Comparison of ENCODE assay signal across 8 mouse cellular contexts in the genomic region with DNA sequence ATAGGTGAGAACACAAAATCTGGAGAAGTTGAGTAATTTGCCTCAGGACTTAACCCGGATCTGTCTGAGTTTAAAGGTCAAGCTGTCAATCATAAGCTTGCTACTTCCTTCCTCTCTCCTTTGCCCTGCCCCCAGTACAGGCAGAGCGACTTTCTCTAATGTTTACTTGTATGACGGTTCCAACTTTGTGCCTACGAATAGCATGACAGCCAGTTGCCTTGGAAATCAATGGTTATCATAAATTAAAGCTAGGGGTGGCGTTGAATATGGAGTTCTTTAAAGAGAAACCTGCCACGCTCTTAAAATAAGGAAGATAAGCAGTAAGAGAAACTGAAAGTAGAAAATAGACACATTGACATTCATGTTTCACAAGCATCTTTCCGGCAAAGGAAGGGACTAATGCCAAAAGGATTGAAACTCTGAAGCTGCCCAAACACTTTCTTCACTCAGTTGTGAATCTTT. TPM values are rescaled to one million over a fixed set of nuclear protein-coding genes. Genes with fewer than 3 reads are reported as not detected.
DNase-seq lines count a peak whose midpoint lies in the region.

No protein-coding gene starts in this region.

- DNase-seq in CD4-positive, CD25-positive, alpha-beta regulatory T cell, adult 2 months (ENCODE audit: low read depth, low spot score): peak; percentile 76
- DNase-seq in T-cell, adult 2 months (ENCODE audit: low spot score): peak; percentile 78
- DNase-seq in kidney, adult 18-20 months: peak; percentile 53
- DNase-seq in lung, postnatal 36 days: peak; percentile 76
- DNase-seq in thymus, postnatal 4 days: peak; percentile 43
- DNase-seq in left cerebral cortex, adult 11 months (ENCODE audit: low spot score): no peak
- no peak for DNase-seq in right cerebral cortex, adult 18-20 months
- no peak for DNase-seq in left cerebral cortex, postnatal 14 days (ENCODE audit: low spot score in 2 of 2)

- intact Hi-C loops in left cerebral cortex, postnatal 14 days (cut with DNase I): loop anchor here (5.0 kb wide), 1 partner anchor 53 kb away; no protein-coding TSS in a partner anchor

RNA-seq across cellular contexts. Expression of a gene that starts 18.5 kb away (rescaled TPM):
- 10 to 100 TPM; 63.0 to 70.3 TPM for total RNA-seq in left cerebral cortex, postnatal 14 days (2021)

RNA-seq across cellular contexts. Expression of a gene that starts 39.7 kb away (rescaled TPM):
- not detected for total RNA-seq in left cerebral cortex, postnatal 14 days (2021)

Comparison
In these comparisons a context has a peak if more than half of its experiments do, and no peak if none do; other contexts are left out.
1. DNase-seq: peak in CD4-positive, CD25-positive, alpha-beta regulatory T cell, adult 2 months (single experiment), T-cell, adult 2 months (single experiment), kidney, adult 18-20 months (single experiment), lung, postnatal 36 days (single experiment) and thymus, postnatal 4 days (single experiment); none in left cerebral cortex, adult 11 months (single experiment), right cerebral cortex, adult 18-20 months (single experiment) and left cerebral cortex, postnatal 14 days (0 of 2).